Mouse (Mus musculus) E14TG2a.4 (cell line): ENCODE measurements at regions not wholly inside any gene's neighbourhood (a gene's known extent, or its start where the extent isn't known, plus 50 kb on each side); places are given as distances from the start of the nearest gene placed in this dataset.

Experiments
- H3K27me3 ChIP-seq: 2 replicates; pipeline ENCODE4 v1.6.1; 2014; ENCODE audit warnings: low read length, control low read depth; ENCODE audit not compliant: insufficient read depth
- H3K36me3 ChIP-seq: 2 replicates; pipeline ENCODE4 v1.6.1; 2014; ENCODE audit warnings: low read length, control low read depth; ENCODE audit not compliant: insufficient read depth
- H3K4me1 ChIP-seq: replicated peaks from 2 replicates; pipeline ENCODE4 v1.6.1; 2014; ENCODE audit warnings: low read depth, low read length, control low read depth
- H3K4me3 ChIP-seq: replicated peaks from 2 replicates; pipeline ENCODE4 v1.5.1; 2014; ENCODE audit warnings: mild to moderate bottlenecking, low read length
- H3K9me3 ChIP-seq: 2 replicates; pipeline ENCODE4 v1.6.1; 2014; ENCODE audit warnings: low read length, control low read depth
- CTCF ChIP-seq: conservative IDR thresholded peaks from 2 replicates; pipeline ENCODE4 v1.5.1; 2014; ENCODE audit warnings: low read length
- NANOG ChIP-seq: IDR thresholded peaks from 2 replicates; pipeline ENCODE4 v1.6.1; 2014; ENCODE audit warnings: borderline replicate concordance, low read length, mixed read lengths
- POU5F1 ChIP-seq: IDR thresholded peaks from 2 replicates; pipeline ENCODE4 v1.6.1; 2014; ENCODE audit warnings: low read length, borderline replicate concordance

GRCm38 (mm10) chr19:21174636-21175035 is 97.4 kb upstream of the Zfand5 start:
- H3K36me3 ChIP-seq = no peaks in the 10 kb centered on the region
- no peaks in the 10 kb centered on the region; the same call in 1 of the 2 replicates for H3K27me3 ChIP-seq
- H3K4me3 ChIP-seq = no peak overlapping the region
- H3K9me3 ChIP-seq = peaks cover 5% of the 10 kb centered on the region; the same call in 1 of the 2 replicates
- TF ChIP-seq CTCF = no peak
- no peak for TF ChIP-seq NANOG
- H3K4me1 ChIP-seq = peaks cover 19% of the 10 kb centered on the region

GRCm38 (mm10) chr19:21173896-21174483 is 98.1 kb upstream of the Zfand5 start:
- no peaks in the 10 kb centered on the region for H3K36me3 ChIP-seq
- TF ChIP-seq CTCF (no peak), POU5F1 (no peak), NANOG (no peak)
- no peaks in the 10 kb centered on the region; the same call in 1 of the 2 replicates for H3K27me3 ChIP-seq
- H3K9me3 ChIP-seq = peaks cover 5% of the 10 kb centered on the region; the same call in 1 of the 2 replicates
- H3K4me3 ChIP-seq = no peak overlapping the region
- H3K4me1 ChIP-seq = peaks cover 19% of the 10 kb centered on the region

- Histone ChIP-seq H3K36me3 (no peaks in the 10 kb centered on the region), H3K4me3 (no peak overlapping the region), H3K9me3 (peaks cover 5% of the 10 kb centered on the region; the same call in 1 of the 2 replicates), H3K27me3 (no peaks in the 10 kb centered on the region; the same call in 1 of the 2 replicates), H3K4me1 (peaks cover 19% of the 10 kb centered on the region)
- TF ChIP-seq POU5F1 = no peak
- no peak for TF ChIP-seq NANOG
Observed at GRCm38 (mm10) chr19:21171191-21171590, 100.9 kb upstream of the Zfand5 start.

DNA sequence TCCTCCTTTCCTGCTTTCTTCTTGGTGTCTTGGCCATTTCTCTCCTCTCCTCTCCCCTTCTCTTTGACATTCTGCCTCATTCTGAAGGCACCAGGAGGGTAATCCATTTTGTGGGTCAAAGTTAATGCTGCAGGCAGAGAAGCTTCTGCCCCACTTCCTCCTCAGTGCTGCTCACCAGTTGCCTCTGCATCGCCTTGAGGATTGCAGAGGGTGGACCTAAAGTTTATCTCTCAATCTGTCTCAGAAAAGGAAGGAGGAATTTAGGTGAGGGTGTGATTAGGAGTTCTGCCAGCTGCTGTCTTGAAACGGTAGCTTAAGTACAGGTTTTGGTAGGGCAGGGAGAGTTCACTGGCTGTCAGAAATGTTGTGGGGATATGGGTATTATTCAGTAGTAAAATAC is 101.3 kb upstream of the Zfand5 start:
- peaks cover 19% of the 10 kb centered on the region for H3K4me1 ChIP-seq
- peaks cover 5% of the 10 kb centered on the region; the same call in 1 of the 2 replicates for H3K9me3 ChIP-seq
- no peaks in the 10 kb centered on the region; the same call in 1 of the 2 replicates for H3K27me3 ChIP-seq
- no peaks in the 10 kb centered on the region for H3K36me3 ChIP-seq
- no peak for TF ChIP-seq NANOG
- no peak for TF ChIP-seq POU5F1
- TF ChIP-seq CTCF = no peak
- no peak overlapping the region for H3K4me3 ChIP-seq

- Histone ChIP-seq H3K9me3 (0 out of 2 replicates have a peak, but pooled peaks cover under 1% of the 10 kb centered on the region), H3K36me3 (no peaks in the 10 kb centered on the region)
- TF ChIP-seq CTCF (no peak), POU5F1 (no peak), NANOG (no peak)
Observed at GRCm38 (mm10) chr19:21166939-21167338, 105.1 kb upstream of the Zfand5 start.

GRCm38 (mm10) chr19:21166465-21166860 is 105.6 kb upstream of the Zfand5 start:
- Histone ChIP-seq H3K4me3 (no peak overlapping the region), H3K27me3 (no peaks in the 10 kb centered on the region), H3K4me1 (no peaks in the 10 kb centered on the region), H3K36me3 (no peaks in the 10 kb centered on the region), H3K9me3 (no peaks in the 10 kb centered on the region)
- TF ChIP-seq POU5F1 (no peak), NANOG (no peak), CTCF (no peak)

More at GRCm38 (mm10) chr19:21166939-21167338, 105.1 kb upstream of the Zfand5 start:
- Histone ChIP-seq H3K4me3 (no peak overlapping the region), H3K4me1 (no peaks in the 10 kb centered on the region), H3K27me3 (no peaks in the 10 kb centered on the region)

DNA sequence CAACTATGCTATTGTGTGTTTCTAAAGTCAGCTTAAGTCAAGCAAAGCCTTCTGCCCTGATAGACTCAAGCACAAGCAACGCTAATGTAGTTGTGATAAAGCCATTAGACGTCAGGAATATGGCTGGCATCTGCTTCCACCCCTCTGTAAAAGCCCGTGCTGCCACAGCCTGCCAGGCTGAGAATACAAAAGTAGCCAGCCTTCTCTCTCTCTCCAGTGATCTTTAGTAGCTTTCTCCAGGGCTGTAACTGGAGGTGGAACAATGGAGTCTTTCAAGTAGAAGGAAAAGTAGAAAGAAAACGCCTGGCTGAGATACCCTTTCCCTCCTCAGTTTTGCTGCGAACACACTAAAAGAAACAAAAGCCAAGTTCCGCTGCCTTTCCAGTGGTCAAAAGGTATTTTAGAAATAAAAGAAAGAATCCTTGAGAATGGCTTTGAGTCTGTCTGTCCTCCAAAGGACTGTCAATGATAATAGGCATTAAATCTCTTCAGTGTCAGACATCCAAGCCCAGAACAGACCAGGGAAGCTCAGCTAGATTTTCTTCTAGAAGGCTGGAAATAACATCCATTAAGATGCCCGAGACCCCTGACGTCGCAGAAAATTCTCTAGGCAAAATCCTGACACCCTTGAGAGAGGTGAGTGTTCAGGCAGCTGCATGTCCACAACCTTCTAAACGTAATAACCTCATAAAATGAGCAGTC is 106.2 kb upstream of the Zfand5 start:
- Histone ChIP-seq H3K27me3 (no peaks in the 10 kb centered on the region), H3K4me1 (no peaks in the 10 kb centered on the region), H3K4me3 (no peak overlapping the region), H3K9me3 (no peaks in the 10 kb centered on the region), H3K36me3 (no peaks in the 10 kb centered on the region)
- no peak for TF ChIP-seq NANOG
- no peak for TF ChIP-seq POU5F1
- TF ChIP-seq CTCF = no peak

DNA sequence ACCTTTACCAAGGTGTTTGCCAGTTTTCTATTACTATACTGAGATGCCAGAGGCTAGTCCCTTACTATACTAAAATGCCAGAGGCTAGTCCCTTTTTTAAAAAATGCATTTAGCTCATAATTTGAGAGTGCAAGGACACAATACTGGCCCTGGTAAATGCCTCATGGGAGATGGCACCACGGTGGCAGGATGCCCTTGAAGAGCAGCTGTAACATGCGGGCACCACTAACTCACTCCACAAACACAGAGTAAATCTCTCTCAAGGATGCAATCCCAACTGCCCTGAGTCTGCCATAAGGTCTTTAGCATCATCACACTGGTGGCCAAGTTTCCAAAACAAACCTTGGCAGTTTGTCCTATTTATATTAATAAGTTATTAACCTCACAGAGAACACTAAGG is 108.1 kb upstream of the Zfand5 start:
- Histone ChIP-seq H3K4me3 (no peak overlapping the region), H3K9me3 (no peaks in the 10 kb centered on the region), H3K36me3 (no peaks in the 10 kb centered on the region), H3K4me1 (no peaks in the 10 kb centered on the region), H3K27me3 (no peaks in the 10 kb centered on the region)
- TF ChIP-seq POU5F1 (no peak), CTCF (no peak), NANOG (no peak)

- Histone ChIP-seq H3K36me3 (no peaks in the 10 kb centered on the region), H3K27me3 (no peaks in the 10 kb centered on the region), H3K4me3 (no peak overlapping the region), H3K4me1 (no peaks in the 10 kb centered on the region), H3K9me3 (no peaks in the 10 kb centered on the region)
- TF ChIP-seq POU5F1 = no peak
- no peak for TF ChIP-seq NANOG
- TF ChIP-seq CTCF = no peak
Observed at GRCm38 (mm10) chr19:21160946-21161345, 111.1 kb upstream of the Zfand5 start.
